Mouse (Mus musculus) lung, postnatal 0 days (tissue): ENCODE results near the gene Ehd2. TPM values are rescaled to one million over a fixed set of nuclear protein-coding genes. Genes with fewer than 3 reads are reported as not detected.

Experiments used
- ATAC-seq: fragments of 200-750 bp; cut with Nextera tagmentation; 2 replicates; pipeline ENCODE4 v1.8.0; 2017; ENCODE audit warnings: moderate library complexity
- DNase-seq: peaks from one replicate; pipeline ENCODE4 v3.0.0-alpha.2; 2016; ENCODE audit warnings: low spot score
- H3K27ac ChIP-seq: fragments of 300-500 bp; sonication (generic); 2 replicates; pipeline ENCODE4 v1.5.1; 2014; ENCODE audit warnings: antibody characterized with exemption, mild to moderate bottlenecking, low read length, mixed read lengths
- H3K27me3 ChIP-seq: fragments of 300-500 bp; sonication (generic); replicated peaks from 2 replicates; pipeline ENCODE4 v1.6.1; 2014; ENCODE audit warnings: low read length, mixed read lengths; ENCODE audit not compliant: insufficient read depth
- H3K36me3 ChIP-seq: fragments of 300-500 bp; sonication (generic); 2 replicates; pipeline ENCODE4 v1.6.1; 2014; ENCODE audit warnings: low read length, mixed read lengths; ENCODE audit not compliant: insufficient read depth
- H3K4me1 ChIP-seq: fragments of 300-500 bp; sonication (generic); 2 replicates; pipeline ENCODE4 v1.6.1; 2014; ENCODE audit warnings: antibody characterized with exemption, low read depth, low read length, mixed read lengths; ENCODE audit not compliant: insufficient read depth
- H3K4me2 ChIP-seq: fragments of 300-500 bp; sonication (generic); replicated peaks from 2 replicates; pipeline ENCODE4 v1.6.1; 2014; ENCODE audit warnings: low read depth, mild to moderate bottlenecking, low read length, moderate library complexity, mixed read lengths
- H3K4me3 ChIP-seq: fragments of 300-500 bp; sonication (generic); 2 replicates; pipeline ENCODE4 v1.5.1; 2014; ENCODE audit warnings: low read depth, low read length
- H3K9ac ChIP-seq: fragments of 300-500 bp; sonication (generic); replicated peaks from 2 replicates; pipeline ENCODE4 v1.6.1; 2014; ENCODE audit warnings: low read depth, mild to moderate bottlenecking
- H3K9me3 ChIP-seq: fragments of 300-500 bp; sonication (generic); 2 replicates; pipeline ENCODE4 v1.6.1; 2016; ENCODE audit warnings: low read length, mixed read lengths
- CTCF ChIP-seq: IDR thresholded peaks from 2 replicates; pipeline ENCODE4 v1.5.1; 2016; ENCODE audit warnings: antibody characterized with exemption, mild to moderate bottlenecking
- EP300 ChIP-seq: IDR thresholded peaks from 2 replicates; pipeline ENCODE4 v1.6.1; 2016; ENCODE audit warnings: antibody characterized with exemption, mild to moderate bottlenecking, control low read depth
- WGBS: fragments of 180-500 bp; shearing (Covaris S2); extraction: QIAGEN DNeasy Blood & Tissue Kit; methylation state at CpG from one replicate; pipeline ENCODE4 v1.1.7; 2014; 5-methylcytosine and 5-hydroxymethylcytosine counted together
- polyA plus RNA-seq: library from polyadenylated mRNA; unstranded; fragments of >200 nt; fragmentation: Nextera tagmentation; extraction: Ambion mirVana; gene quantifications from 2 replicates; pipeline ENCODE4 v1.2.1, GENCODE M21; 2015

Ehd2 gene
- polyA plus RNA-seq, 1 experiment from 2014 or later, result 92.2 TPM

DNA sequence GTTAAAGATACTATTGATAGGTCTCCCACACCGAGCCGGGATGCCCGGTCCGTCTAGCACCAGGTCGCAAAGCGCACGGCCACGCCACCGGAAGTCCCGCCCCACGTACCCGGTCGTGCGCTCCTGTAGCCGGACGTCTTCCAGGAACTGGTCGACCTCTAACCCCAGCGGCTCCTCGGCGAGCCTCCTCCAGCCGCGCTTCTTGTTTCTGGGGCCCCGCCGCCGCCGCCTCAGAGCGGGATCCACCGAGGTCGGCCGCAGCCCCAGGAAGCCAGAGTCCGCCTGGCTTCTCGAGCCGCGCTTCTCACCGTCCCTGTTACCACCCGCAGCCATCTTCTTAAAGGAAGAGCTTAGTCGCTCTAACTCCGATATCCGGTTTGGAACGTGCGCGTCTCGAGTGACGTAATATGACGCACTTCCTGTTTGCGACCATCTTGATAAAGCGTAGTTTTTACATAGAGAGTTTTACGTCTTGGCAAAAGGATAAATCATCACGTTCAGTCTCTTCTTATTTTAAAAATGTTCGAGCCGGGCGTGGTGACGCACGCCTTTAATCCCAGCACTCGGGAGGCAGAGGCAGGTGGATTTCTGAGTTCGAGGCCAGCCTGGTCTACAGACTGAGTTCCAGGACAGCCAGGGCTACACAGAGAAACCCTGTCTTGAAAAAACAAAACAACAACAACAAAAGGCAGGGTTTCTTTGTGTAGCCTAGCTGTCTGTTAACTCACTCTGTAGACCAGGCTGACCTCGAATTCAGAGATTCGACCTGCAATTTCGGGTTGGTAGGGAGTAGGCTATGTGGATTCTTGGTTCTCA is 21.4 kb downstream of the Ehd2 start, which contains the start of gene Nop53:
Nop53 (minus strand) TSS at position 354 of the 816 bp plus-strand sequence.
- Histone ChIP-seq H3K9ac (peak within 1 kb of the TSS; percentile 48), H3K4me2 (peak within 1 kb of the TSS; percentile 69), H3K4me1 (peaks cover 21% of the 10 kb centered on the region; the same call in 1 of the 2 replicates), H3K27ac (peak within 1 kb of the TSS; percentile 87), H3K27me3 (no peaks in the 10 kb centered on the region), H3K4me3 (peak within 1 kb of the TSS; percentile 60), H3K36me3 (peaks cover 44% of the 10 kb centered on the region), H3K9me3 (no peaks in the 10 kb centered on the region)
- WGBS, result 3% methylated on average over 59 of the region's 59 CpGs
- ATAC-seq (peak; percentile 81), DNase-seq (peak; percentile 98)
- peak; percentile 85 for TF ChIP-seq EP300
- TF ChIP-seq CTCF, result no peak

DNA sequence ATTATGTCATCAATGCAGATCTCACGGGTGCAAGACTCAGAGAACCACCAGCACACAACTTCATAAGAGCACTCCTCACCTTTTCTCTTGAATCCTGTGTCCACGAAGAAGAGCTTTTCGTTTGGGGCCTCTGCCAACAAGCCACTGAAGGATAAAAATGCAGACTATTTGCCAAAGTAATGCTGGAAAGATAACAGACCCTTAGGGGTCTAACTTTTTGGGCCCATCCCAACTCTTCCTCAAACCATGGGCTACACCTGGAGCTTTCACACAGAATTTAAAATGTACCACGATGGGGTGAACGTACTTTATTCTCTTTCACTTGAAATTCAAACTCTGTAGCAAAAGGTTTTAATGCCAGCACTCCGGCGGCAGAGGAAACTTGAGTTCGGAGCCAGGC is 22.2 kb downstream of the Ehd2 start:
- 1% methylated on average over 8 of the region's 8 CpGs for WGBS
- DNase-seq (no peak), ATAC-seq (no peak)
- Histone ChIP-seq H3K27me3 (no peaks in the 10 kb centered on the region), H3K9ac (peak overlapping the region; percentile 48), H3K27ac (no peak overlapping the region), H3K4me2 (peak overlapping the region; percentile 69), H3K36me3 (peaks cover 37% of the 10 kb centered on the region), H3K9me3 (no peaks in the 10 kb centered on the region), H3K4me3 (peak overlapping the region; percentile 60), H3K4me1 (peaks cover 21% of the 10 kb centered on the region; the same call in 1 of the 2 replicates)
- TF ChIP-seq EP300 (no peak), CTCF (no peak)

DNA sequence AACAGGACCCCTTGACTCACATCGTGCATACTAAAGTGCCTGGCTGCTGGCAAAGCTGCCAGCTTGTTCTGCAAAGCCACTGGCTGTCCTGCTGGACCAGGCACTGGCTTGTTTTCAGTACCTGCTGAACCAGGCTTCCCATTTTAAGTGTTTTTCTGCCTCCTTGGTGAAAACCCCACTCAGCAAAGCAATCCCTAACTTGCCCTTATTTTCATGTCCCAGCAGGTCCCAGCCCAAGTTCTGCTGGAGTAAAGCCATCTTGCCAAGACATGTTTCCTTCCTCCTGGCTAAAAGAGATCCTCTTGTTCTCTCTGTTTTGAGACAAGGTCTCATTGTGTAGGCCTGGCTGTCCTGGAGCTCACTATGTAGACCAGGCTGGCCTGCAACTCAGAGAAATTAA is 23.1 kb downstream of the Ehd2 start:
- ATAC-seq (no peak), DNase-seq (no peak)
- no peak overlapping the region for H3K4me2 ChIP-seq
- no peak for TF ChIP-seq EP300
- TF ChIP-seq CTCF, result no peak
- H3K9me3 ChIP-seq, result no peaks in the 10 kb centered on the region
- peaks cover 36% of the 10 kb centered on the region for H3K36me3 ChIP-seq
- no peak overlapping the region for H3K4me3 ChIP-seq
- H3K27ac ChIP-seq, result no peak overlapping the region
- WGBS, result 100% methylated on average over 1 of the region's 1 CpGs
- peaks cover 20% of the 10 kb centered on the region; the same call in 1 of the 2 replicates for H3K4me1 ChIP-seq
- H3K27me3 ChIP-seq, result no peaks in the 10 kb centered on the region
- no peak overlapping the region for H3K9ac ChIP-seq

DNA sequence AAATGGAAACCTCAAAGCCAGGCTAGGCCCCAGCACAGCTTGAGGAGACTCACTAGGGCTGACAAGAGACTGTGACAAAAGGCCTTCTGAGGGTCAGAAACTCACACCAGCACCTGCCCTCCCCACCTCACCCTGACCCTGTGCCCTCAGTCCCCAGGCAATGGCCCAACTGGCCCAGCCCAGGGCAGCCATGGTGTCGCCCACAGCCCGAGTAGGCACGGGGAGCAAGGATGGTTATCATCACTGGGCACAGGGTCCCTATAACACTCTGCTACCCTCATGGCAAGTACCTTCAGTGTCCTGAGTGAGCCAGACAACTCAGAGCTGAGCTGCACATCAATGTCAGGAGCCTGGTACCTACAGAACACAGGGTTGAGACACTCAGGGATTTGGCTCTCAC is 28.7 kb downstream of the Ehd2 start:
- no peak for DNase-seq
- peaks cover 54% of the 10 kb centered on the region for H3K36me3 ChIP-seq
- no peak overlapping the region for H3K9ac ChIP-seq
- H3K27ac ChIP-seq, result no peak overlapping the region
- H3K4me1 ChIP-seq, result no peaks in the 10 kb centered on the region
- TF ChIP-seq EP300, result no peak
- TF ChIP-seq CTCF, result no peak
- ATAC-seq, result no peak
- H3K4me2 ChIP-seq, result no peak overlapping the region
- no peaks in the 10 kb centered on the region for H3K9me3 ChIP-seq
- no peaks in the 10 kb centered on the region for H3K27me3 ChIP-seq
- no peak overlapping the region for H3K4me3 ChIP-seq
- 100% methylated on average over 3 of the region's 3 CpGs for WGBS

DNA sequence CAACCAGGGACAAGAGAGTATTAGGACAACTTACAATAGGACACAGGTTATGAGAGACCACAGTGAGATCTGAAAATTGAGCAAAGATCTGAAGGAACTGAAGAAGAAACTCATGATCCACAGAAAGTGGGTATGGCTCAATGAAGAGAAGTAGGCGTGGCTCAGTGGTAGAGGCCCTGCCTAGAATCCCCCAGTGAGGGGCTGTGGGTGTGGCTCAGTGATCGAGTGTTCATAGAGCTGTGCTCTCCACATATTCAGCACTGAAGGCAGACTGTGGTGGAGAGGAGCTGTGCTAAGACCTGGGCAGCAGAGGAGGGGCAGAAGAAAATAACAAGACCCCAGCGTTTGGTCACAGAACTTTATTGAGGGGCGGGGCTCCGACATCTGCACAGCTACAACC is 29.9 kb downstream of the Ehd2 start:
- Histone ChIP-seq H3K4me1 (no peaks in the 10 kb centered on the region), H3K4me3 (no peak overlapping the region), H3K27ac (no peak overlapping the region), H3K4me2 (no peak overlapping the region), H3K9me3 (no peaks in the 10 kb centered on the region), H3K36me3 (peaks cover 43% of the 10 kb centered on the region), H3K27me3 (no peaks in the 10 kb centered on the region), H3K9ac (no peak overlapping the region)
- DNase-seq, result no peak
- TF ChIP-seq EP300 (no peak), CTCF (no peak)
- 0 out of 2 replicates have a peak, but pooled peaks have one; percentile 16 for ATAC-seq
- 83% methylated on average over 5 of the region's 5 CpGs for WGBS

DNA sequence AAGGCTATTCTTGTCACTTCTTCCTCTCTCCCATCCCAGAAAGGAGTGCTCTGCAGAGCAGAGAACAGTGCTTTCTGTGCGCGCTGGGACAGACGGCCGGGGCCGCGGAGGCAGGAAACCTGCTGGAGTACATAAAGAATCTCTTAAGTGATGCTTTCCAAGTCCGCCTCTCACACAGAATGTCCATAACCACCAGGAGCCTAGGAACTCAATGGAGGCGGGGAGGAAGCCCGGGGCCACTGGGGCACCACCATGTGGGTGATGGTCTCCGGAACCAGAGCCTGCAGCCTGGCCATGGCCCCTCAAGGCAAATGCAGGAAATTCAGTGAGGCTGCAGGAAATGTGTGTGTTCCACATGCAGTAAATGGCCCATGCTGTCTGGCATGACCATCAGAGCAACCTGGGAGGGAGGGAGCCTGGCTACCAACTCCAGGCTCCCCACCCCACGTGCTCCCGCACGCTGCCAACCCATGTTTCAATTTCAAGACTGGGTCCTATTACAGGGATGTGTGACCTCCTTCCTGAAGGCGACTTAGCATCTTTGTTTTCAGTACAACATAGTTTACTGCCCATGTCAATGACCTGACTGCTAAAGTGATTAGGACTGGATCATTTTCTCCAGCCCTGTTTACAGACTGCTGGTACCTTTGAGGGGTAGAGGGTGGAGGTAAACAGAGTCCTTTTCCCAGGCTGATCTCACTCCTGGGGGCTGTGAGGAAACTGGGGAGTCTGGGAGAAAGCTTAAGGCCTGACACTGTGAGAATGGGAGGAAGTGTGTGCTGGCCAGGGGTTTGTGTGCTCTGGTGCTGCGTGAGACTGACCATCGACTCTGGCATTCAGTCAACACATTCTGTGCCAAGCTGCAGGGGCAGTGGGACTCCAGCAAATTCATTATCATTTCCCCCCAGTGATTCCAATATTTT is 33.7 kb downstream of the Ehd2 start:
- TF ChIP-seq EP300 (no peak), CTCF (no peak)
- H3K27me3 ChIP-seq, result no peaks in the 10 kb centered on the region
- no peaks in the 10 kb centered on the region for H3K9me3 ChIP-seq
- no peaks in the 10 kb centered on the region for H3K4me1 ChIP-seq
- H3K9ac ChIP-seq, result no peak overlapping the region
- H3K4me3 ChIP-seq, result no peak overlapping the region
- ATAC-seq, result peak; percentile 70
- peak; percentile 43 for DNase-seq
- no peak overlapping the region for H3K4me2 ChIP-seq
- WGBS, result 41% methylated on average over 16 of the region's 16 CpGs
- peak overlapping the region; percentile 57 for H3K27ac ChIP-seq
- peaks cover 20% of the 10 kb centered on the region for H3K36me3 ChIP-seq
